Mouse (Mus musculus) E14TG2a.4 (cell line): ENCODE data around the gene Ndufc2.

Experiments
- CTCF ChIP-seq: conservative IDR thresholded peaks from 2 replicates; pipeline ENCODE4 v1.5.1; 2014; ENCODE audit warnings: low read length
- NANOG ChIP-seq: IDR thresholded peaks from 2 replicates; pipeline ENCODE4 v1.6.1; 2014; ENCODE audit warnings: borderline replicate concordance, low read length, mixed read lengths

GRCm38 (mm10) chr7:97353356-97353755 lies 46.4 kb upstream of the Ndufc2 start:
- TF ChIP-seq CTCF (no peak), NANOG (no peak)
